Mouse (Mus musculus): ENCODE results near the gene Gm28308. TPM values are rescaled to one million over a fixed set of nuclear protein-coding genes. Genes with fewer than 3 reads are reported as not detected.

Gm28308 gene
- total and polyA plus RNA-seq, 3 experiments, result not detected

DNA sequence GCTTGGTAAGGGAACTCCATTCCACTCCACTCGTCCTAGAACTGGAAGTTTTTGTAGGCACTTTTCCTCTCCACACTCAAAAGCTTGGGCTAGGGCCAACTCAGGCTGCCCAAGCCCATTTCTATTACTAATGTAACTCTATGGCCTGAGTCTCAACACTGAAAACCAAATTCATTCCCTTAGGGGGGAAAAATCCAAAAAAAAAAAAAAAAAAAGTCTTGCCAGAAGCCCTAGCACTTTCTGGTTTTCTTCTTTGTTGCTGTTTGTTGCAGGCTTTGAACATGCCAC lies 51.1 kb downstream of the Gm28308 start:
- Histone ChIP-seq H3K4me1 (ENCODE audit: control insufficient read depth in 1 of 2, insufficient read depth in 2 of 2) (peaks cover 2 to 17% of the 10 kb centered on the region in 2 experiments; a peak in 3 of 4 replicates), H3K9ac (ENCODE audit: insufficient read depth, low read depth) (no peak overlapping the region), H3K27ac (ENCODE audit: insufficient read depth, low read depth) (no peak overlapping the region), H3K36me3 (replicated peaks in 1 of 2; ENCODE audit: control insufficient read depth in 1 of 2, insufficient read depth in 1 of 2, low read length in 1 of 2) (peaks cover 6 to 35% of the 10 kb centered on the region in 2 experiments), H3K27me3 (replicated peaks) (no peaks in the 10 kb centered on the region), H3K79me2 (replicated peaks; ENCODE audit: control insufficient read depth, extremely low read depth, insufficient read depth, poor library complexity, severe bottlenecking) (peaks cover 7% of the 10 kb centered on the region; the same call in 1 of the 2 replicates), H3K4me3 (replicated peaks in 1 of 3; ENCODE audit: low read depth in 2 of 3, low read length in 2 of 3, poor library complexity in 1 of 3) (no peak overlapping the region), H3K9me3 (replicated peaks; ENCODE audit: low read length) (no peaks in the 10 kb centered on the region), H3K4me2 (ENCODE audit: insufficient read depth, low read depth, poor library complexity, severe bottlenecking) (no peak overlapping the region)
- dilution Hi-C loops (cut with MboI; ENCODE audit: extremely low pct_ligation_motif_present, extremely low pct_unique_long_range_greater_than_20kb, low sequenced_read_pairs), result no loop called here
- TF ChIP-seq ZMIZ1 (IDR thresholded peaks at IDR 0.05; ENCODE audit: low read depth, low read length) (no peak), PAX5 (IDR thresholded peaks at IDR 0.05; ENCODE audit: low read length) (no peak), TCF12 (IDR thresholded peaks at IDR 0.05; ENCODE audit: low read depth, low read length) (no peak), ZNF384 (IDR thresholded peaks at IDR 0.05; ENCODE audit: low read depth, low read length) (no peak), TBP (conservative IDR thresholded peaks at IDR 0.05; ENCODE audit: low read depth, low read length) (no peak), USF1 (IDR thresholded peaks at IDR 0.05; ENCODE audit: low read depth, low read length) (no peak), HCFC1 (IDR thresholded peaks at IDR 0.05; ENCODE audit: low read depth, low read length) (no peak), BHLHE40 (IDR thresholded peaks at IDR 0.05; ENCODE audit: low read depth, low read length) (no peak), ZC3H11A (IDR thresholded peaks at IDR 0.05; ENCODE audit: low read depth, low read length) (no peak)
- in situ Hi-C loops (cut with MboI; ENCODE audit: low pct_ligation_motif_present, low pct_unique_long_range_greater_than_20kb, low sequenced_read_pairs), result no loop called here
- no peak for DNase-seq (ENCODE audit: extremely low read depth)

DNA sequence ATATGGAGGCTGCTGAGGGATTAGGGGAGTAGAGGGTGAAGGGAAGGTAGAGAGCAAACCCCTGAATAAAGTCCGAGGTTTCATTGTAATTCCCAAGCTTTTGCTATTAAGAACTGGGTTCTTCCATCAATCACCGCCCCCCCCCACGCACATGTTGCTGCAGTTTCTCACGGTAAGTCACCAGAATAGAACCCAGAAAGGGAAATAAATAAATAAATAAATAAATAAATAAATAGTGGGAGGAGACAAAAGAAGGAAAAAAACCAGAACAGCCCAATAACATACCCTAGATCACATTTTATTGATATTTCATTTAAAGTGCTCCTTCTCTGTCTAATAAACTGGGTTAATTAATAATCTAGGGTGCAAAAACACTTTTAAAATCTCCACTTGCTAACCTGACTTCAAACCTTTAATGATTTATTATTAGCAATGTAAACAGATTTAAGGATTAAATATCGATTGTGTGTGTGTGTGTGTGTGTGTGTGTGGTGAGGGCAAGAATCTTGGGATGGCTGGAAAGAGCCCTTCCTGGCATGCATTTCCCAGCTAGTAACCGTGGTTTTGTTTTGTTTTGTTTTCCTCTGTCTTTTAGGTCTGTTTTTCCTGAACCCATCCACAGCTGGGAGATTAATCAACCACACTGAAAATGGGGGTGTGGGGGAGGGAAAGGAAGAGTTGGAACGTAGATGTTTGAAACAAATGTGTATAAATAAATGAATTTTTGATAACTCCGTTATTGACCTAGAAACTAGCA lies 51.6 kb downstream of the Gm28308 start:
- no peak overlapping the region for H3K4me2 ChIP-seq (ENCODE audit: insufficient read depth, low read depth, poor library complexity, severe bottlenecking)

More for the DNA sequence above, 51.6 kb downstream of the Gm28308 start:
- in situ Hi-C loops (cut with MboI; ENCODE audit: low pct_ligation_motif_present, low pct_unique_long_range_greater_than_20kb, low sequenced_read_pairs), result no loop called here
- no peaks in the 10 kb centered on the region for H3K9me3 ChIP-seq (replicated peaks; ENCODE audit: low read length)
- no peak overlapping the region for H3K27ac ChIP-seq (ENCODE audit: insufficient read depth, low read depth)
- peaks cover 2 to 17% of the 10 kb centered on the region in 2 experiments; a peak in 3 of 4 replicates for H3K4me1 ChIP-seq (ENCODE audit: control insufficient read depth in 1 of 2, insufficient read depth in 2 of 2)
- DNase-seq (ENCODE audit: extremely low read depth), result no peak
- dilution Hi-C loops (cut with MboI; ENCODE audit: extremely low pct_ligation_motif_present, extremely low pct_unique_long_range_greater_than_20kb, low sequenced_read_pairs), result no loop called here
- H3K4me3 ChIP-seq (replicated peaks in 1 of 3; ENCODE audit: low read depth in 2 of 3, low read length in 2 of 3, poor library complexity in 1 of 3), result no peak overlapping the region
- H3K27me3 ChIP-seq (replicated peaks), result no peaks in the 10 kb centered on the region
- peaks cover 7% of the 10 kb centered on the region; the same call in 1 of the 2 replicates for H3K79me2 ChIP-seq (replicated peaks; ENCODE audit: control insufficient read depth, extremely low read depth, insufficient read depth, poor library complexity, severe bottlenecking)
- TF ChIP-seq NELFE (IDR thresholded peaks at IDR 0.05; ENCODE audit: low read depth, low read length), result no peak
- no peak for TF ChIP-seq ZMIZ1 (IDR thresholded peaks at IDR 0.05; ENCODE audit: low read depth, low read length)
- no peak for TF ChIP-seq SIN3A (IDR thresholded peaks at IDR 0.05; ENCODE audit: low read length)
- TF ChIP-seq IRF4 (IDR thresholded peaks at IDR 0.05; ENCODE audit: low read depth, low read length), result no peak
- no peak for TF ChIP-seq MAZ (IDR thresholded peaks at IDR 0.05; ENCODE audit: low read depth, low read length)
- TF ChIP-seq RCOR1 (conservative IDR thresholded peaks at IDR 0.05; ENCODE audit: low read depth, low read length), result no peak
- TF ChIP-seq CHD2 (IDR thresholded peaks at IDR 0.05; ENCODE audit: low read length), result no peak
- no peak for TF ChIP-seq ETS1 (conservative IDR thresholded peaks at IDR 0.05; ENCODE audit: low read depth, low read length)
- TF ChIP-seq POLR2AphosphoS2 (IDR thresholded peaks at IDR 0.05; ENCODE audit: low read depth, low read length), result no peak
- H3K9ac ChIP-seq (ENCODE audit: insufficient read depth, low read depth), result no peak overlapping the region
- peaks cover 6 to 39% of the 10 kb centered on the region in 2 experiments for H3K36me3 ChIP-seq (replicated peaks in 1 of 2; ENCODE audit: control insufficient read depth in 1 of 2, insufficient read depth in 1 of 2, low read length in 1 of 2)
